Mouse (Mus musculus) heart, adult 2 months (tissue): ENCODE measurements at regions not wholly inside any gene's neighbourhood (a gene's known extent, or its start where the extent isn't known, plus 50 kb on each side); places are given as distances from the start of the nearest gene placed in this dataset.

Experiments used
- DNase-seq, 2 experiments: peaks; one replicate each; pipeline ENCODE4 v3.0.0; 2021
- H3K27ac ChIP-seq: fragments of 200-600 bp; 2 replicates; pipeline ENCODE4 v1.8.1; 2022
- H3K27me3 ChIP-seq: fragments of 200-500 bp; 2 replicates; pipeline ENCODE4 v1.6.1; 2012; ENCODE audit warnings: mild to moderate bottlenecking, low read length, inconsistent platforms, mixed read lengths; ENCODE audit not compliant: control insufficient read depth, insufficient read depth
- H3K36me3 ChIP-seq: fragments of 200-500 bp; 2 replicates; pipeline ENCODE4 v1.6.1; 2012; ENCODE audit warnings: low read length, inconsistent platforms; ENCODE audit not compliant: control insufficient read depth, insufficient read depth
- H3K4me1 ChIP-seq: fragments of 200-500 bp; 2 replicates; pipeline ENCODE4 v1.6.1; 2011; ENCODE audit warnings: low read length; ENCODE audit not compliant: control insufficient read depth, insufficient read depth
- H3K4me3 ChIP-seq: fragments of 200-600 bp; 2 replicates; pipeline ENCODE4 v1.8.1; 2022
- H3K79me2 ChIP-seq: fragments of 200-500 bp; replicated peaks from 2 replicates; pipeline ENCODE4 v1.6.1; 2012; ENCODE audit warnings: mild to moderate bottlenecking, inconsistent platforms, low read length, moderate library complexity, mixed read lengths; ENCODE audit not compliant: control insufficient read depth, insufficient read depth
- H3K9ac ChIP-seq: fragments of 200-500 bp; 2 replicates; pipeline ENCODE4 v1.6.1; 2012; ENCODE audit warnings: low read depth, mild to moderate bottlenecking, control low read depth, inconsistent platforms, low read length, mixed read lengths
- CTCF ChIP-seq: fragments of 200-600 bp; IDR thresholded peaks from 2 replicates; pipeline ENCODE4 v1.8.1; 2022; ENCODE audit warnings: antibody characterized with exemption, mild to moderate bottlenecking, moderate library complexity
- EP300 ChIP-seq: fragments of 200-500 bp; IDR thresholded peaks from 2 replicates; pipeline ENCODE4 v1.6.1; 2011; ENCODE audit warnings: low read depth, low read length, control low read depth; ENCODE audit not compliant: insufficient read depth
- POLR2A ChIP-seq: fragments of 200-500 bp; IDR thresholded peaks from 2 replicates; pipeline ENCODE4 v1.6.1; 2011; ENCODE audit warnings: mild to moderate bottlenecking, low read depth, low read length, control low read depth; ENCODE audit not compliant: insufficient read depth
- WGBS: fragments of 180-500 bp; shearing (Covaris S2); methylation state at CpG from one replicate; pipeline ENCODE4 v1.1.7; 2018; 5-methylcytosine and 5-hydroxymethylcytosine counted together
- intact Hi-C: fragments of 180-260 bp; cut with DNase I; formaldehyde crosslinking; loops from one replicate; pipeline ENCODE4 v1.15.1; 2025

DNA sequence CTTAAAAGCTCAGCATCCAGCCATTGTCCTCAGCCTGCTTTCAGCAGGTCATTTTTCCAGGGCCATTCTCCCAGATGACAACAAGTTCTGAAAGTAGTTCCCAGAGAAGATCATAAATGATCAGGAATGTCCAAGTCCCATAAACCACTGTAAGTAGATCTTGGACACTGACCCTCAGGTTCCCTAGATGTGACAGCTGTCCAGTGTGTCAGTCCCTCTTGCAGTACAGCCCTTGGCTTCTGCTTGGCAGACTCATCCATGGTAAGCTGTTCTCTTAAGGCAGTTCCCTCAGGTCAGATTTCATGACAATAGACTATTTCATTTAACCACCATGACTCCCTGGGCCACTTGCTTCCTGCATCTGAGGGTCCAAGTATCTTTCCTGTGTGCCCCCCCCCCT is 198.6 kb downstream of the Zfp462 start:
- H3K4me1 ChIP-seq, result peaks cover 3% of the 10 kb centered on the region
- intact Hi-C loops, result loop anchor here (5.0 kb wide), 1 partner anchor 66 kb away; no protein-coding TSS in a partner anchor
- no peak overlapping the region for H3K4me3 ChIP-seq
- no peaks in the 10 kb centered on the region for H3K27me3 ChIP-seq
- no peak overlapping the region for H3K9ac ChIP-seq
- TF ChIP-seq CTCF, result no peak
- no peak for TF ChIP-seq EP300
- no peak for TF ChIP-seq POLR2A
- no peak overlapping the region for H3K27ac ChIP-seq
- no peaks in the 10 kb centered on the region for H3K79me2 ChIP-seq
- peaks cover 2% of the 10 kb centered on the region for H3K36me3 ChIP-seq
- no peak for DNase-seq

GRCm38 (mm10) chr4:55144995-55145394 is 200.1 kb downstream of the Zfp462 start:
- Histone ChIP-seq H3K9ac (no peak overlapping the region), H3K27me3 (no peaks in the 10 kb centered on the region), H3K79me2 (no peaks in the 10 kb centered on the region), H3K27ac (no peak overlapping the region), H3K36me3 (peaks cover 2% of the 10 kb centered on the region), H3K4me3 (no peak overlapping the region), H3K4me1 (peaks cover 3% of the 10 kb centered on the region)
- DNase-seq, result no peak
- TF ChIP-seq POLR2A, result no peak
- TF ChIP-seq EP300, result no peak
- no peak for TF ChIP-seq CTCF
- intact Hi-C loops, result loop anchor here (5.0 kb wide), 1 partner anchor 68 kb away; no protein-coding TSS in a partner anchor
- 80% methylated on average over 1 of the region's 1 CpGs for WGBS

GRCm38 (mm10) chr4:55145968-55146367 is 201.1 kb downstream of the Zfp462 start:
- Histone ChIP-seq H3K27me3 (no peaks in the 10 kb centered on the region), H3K79me2 (no peaks in the 10 kb centered on the region), H3K4me1 (peaks cover 3% of the 10 kb centered on the region), H3K27ac (no peak overlapping the region), H3K4me3 (no peak overlapping the region), H3K36me3 (peaks cover 2% of the 10 kb centered on the region), H3K9ac (no peak overlapping the region)
- intact Hi-C loops, result no loop called here
- no peak for DNase-seq
- WGBS, result 56% methylated on average over 8 of the region's 8 CpGs
- TF ChIP-seq CTCF, result no peak
- no peak for TF ChIP-seq EP300
- TF ChIP-seq POLR2A, result no peak

- TF ChIP-seq CTCF (no peak), EP300 (no peak), POLR2A (no peak)
- no peak overlapping the region for H3K27ac ChIP-seq
- H3K4me3 ChIP-seq, result no peak overlapping the region
- no peaks in the 10 kb centered on the region for H3K27me3 ChIP-seq
- no peaks in the 10 kb centered on the region for H3K4me1 ChIP-seq
- H3K9ac ChIP-seq, result no peak overlapping the region
- no peaks in the 10 kb centered on the region for H3K79me2 ChIP-seq
- H3K36me3 ChIP-seq, result no peaks in the 10 kb centered on the region
- WGBS, result 57% methylated on average over 1 of the region's 1 CpGs
- intact Hi-C loops, result no loop called here
- DNase-seq, result no peak
Measured at GRCm38 (mm10) chr4:55148380-55148779, 201.5 kb upstream of the Rad23b start.

DNA sequence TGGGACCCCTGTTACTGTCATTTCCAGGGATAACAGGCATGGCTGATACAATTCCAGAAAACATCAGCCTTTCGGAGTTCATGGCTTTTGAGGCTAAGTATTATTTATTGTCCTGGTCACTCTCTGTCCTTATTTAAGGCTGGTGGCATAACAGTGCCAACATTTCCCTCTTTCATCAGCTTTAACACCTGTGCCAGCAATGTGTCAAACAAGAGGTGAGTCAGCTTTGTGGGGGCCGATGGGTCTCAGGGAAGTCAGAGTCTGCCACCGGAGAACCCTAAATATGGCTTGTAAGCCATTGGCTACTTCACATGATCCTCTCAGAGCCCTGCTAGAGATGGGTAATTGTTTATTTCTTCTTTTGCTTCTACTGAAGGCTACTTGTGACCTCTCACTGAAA is 195.3 kb upstream of the Rad23b start:
- WGBS, result 53% methylated on average over 3 of the region's 3 CpGs
- intact Hi-C loops, result no loop called here

DNA sequence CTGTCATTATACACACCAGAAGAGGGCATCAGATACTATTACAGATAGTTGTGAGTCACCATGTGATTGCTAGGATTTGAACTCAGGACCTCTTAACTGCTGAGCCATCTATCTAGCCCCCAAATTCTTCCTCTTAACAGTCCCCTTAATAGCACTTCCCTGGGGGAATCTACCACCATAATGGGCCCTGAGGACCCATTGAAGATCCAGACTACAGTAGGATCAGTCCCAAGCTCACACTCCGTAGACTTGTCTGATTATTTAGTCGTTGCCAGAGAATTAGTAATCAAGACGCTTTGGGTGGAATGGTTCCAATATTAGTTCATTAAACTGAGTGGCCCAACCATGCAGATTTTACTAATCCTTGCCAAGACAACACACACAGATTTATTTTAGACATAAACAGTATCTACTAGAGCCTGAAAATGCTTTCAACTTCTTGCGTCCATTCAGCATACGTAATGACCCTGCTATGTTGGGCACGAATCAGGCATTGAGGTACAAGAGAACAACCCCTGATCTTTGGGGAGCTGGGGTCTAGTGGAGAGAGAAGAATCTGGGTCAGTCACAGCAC is 191.6 kb upstream of the Rad23b start:
- no peaks in the 10 kb centered on the region for H3K79me2 ChIP-seq

More for the DNA sequence above, 195.3 kb upstream of the Rad23b start:
- H3K9ac ChIP-seq, result no peak overlapping the region
- H3K36me3 ChIP-seq, result no peaks in the 10 kb centered on the region
- no peak overlapping the region for H3K27ac ChIP-seq
- no peaks in the 10 kb centered on the region for H3K79me2 ChIP-seq
- H3K27me3 ChIP-seq, result no peaks in the 10 kb centered on the region
- TF ChIP-seq EP300 (no peak), POLR2A (no peak), CTCF (no peak)
- no peak for DNase-seq
- H3K4me1 ChIP-seq, result no peaks in the 10 kb centered on the region
- H3K4me3 ChIP-seq, result no peak overlapping the region

More for the DNA sequence above, 191.6 kb upstream of the Rad23b start:
- Histone ChIP-seq H3K27me3 (no peaks in the 10 kb centered on the region), H3K9ac (no peak overlapping the region), H3K4me1 (no peaks in the 10 kb centered on the region), H3K36me3 (no peaks in the 10 kb centered on the region), H3K4me3 (no peak overlapping the region), H3K27ac (no peak overlapping the region)
- 78% methylated on average over 6 of the region's 6 CpGs for WGBS
- no peak for TF ChIP-seq POLR2A
- no peak for TF ChIP-seq EP300
- TF ChIP-seq CTCF, result no peak
- DNase-seq, result no peak
- intact Hi-C loops, result no loop called here
